Mouse (Mus musculus): Measurements from ENCODE around the gene Gm49369. TPM values are rescaled to one million over a fixed set of nuclear protein-coding genes. Genes with fewer than 3 reads are reported as not detected.

The Gm49369 gene
- polyA plus RNA-seq, 3 experiments from 2014 or later: 0.63 to 1.9 TPM; not detected in 1

DNA sequence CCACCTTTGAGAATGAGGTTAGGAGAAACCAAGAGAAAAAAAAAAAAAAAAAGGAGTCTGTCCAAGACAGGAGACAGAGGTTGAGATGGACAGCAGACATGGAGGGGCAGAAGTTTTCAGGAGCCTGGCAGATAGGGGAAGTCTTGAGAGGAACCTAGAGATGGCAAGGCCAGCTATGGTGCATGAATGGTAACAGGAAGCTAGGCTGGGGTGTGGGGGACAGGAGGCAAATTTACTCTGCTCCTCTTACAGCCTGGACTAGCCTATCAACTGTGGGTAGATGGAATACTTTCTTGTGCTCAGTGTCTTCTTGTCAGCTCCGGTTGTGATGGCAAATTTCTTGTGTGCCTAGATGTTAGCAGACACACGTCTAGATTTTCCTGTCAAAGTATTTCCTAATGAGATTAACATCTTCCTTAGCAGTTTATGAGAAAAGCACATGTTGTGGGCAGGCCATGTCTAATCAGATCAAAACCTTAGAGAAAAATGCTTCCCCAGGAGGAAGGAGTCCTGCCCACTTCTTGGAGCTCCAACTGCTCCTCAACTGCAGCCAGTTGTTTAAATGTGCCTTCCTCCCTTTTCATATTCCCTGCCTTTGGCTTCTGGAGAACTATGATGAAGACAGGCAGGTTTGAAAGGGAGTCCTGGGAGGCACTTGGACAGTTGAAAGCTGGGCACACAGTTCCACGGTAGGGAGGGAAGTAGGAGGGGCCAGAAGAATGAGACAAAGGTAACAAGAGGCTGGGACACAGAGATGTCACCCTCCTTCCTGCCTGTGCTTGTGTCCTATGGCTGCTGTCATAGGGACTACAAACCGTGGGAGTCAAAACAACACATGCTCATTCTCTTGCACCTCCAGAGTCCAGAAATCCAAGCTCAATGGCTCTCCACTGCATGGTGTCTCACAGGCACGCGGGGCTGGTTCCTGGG is 12.1 kb upstream of the Gm49369 start:
- no peak for ATAC-seq

- no peak for ATAC-seq
Measured at GRCm38 (mm10) chr7:142393191-142393590, 10.7 kb upstream of the Gm49369 start.

GRCm38 (mm10) chr7:142391609-142392008 is 9.1 kb upstream of the Gm49369 start:
- ATAC-seq: no peak

DNA sequence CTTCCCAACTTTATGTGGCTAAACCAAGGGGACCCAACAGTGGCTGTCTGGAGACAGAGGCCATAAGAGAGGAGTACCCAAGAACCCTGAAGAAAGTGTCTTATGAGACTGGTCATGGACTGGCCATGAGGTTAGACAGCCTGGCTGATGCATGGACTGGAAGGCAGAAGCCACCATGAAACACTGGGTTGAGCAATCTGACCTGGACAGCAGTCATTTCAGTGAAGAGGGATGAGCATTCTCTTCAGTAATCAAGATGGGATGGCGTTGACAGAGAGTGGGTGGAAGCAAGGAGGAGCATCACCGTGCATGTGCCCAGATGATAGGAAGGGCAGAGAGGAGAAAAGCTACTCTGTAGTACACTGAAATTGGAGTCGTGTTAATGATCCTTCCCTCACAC is 8.6 kb upstream of the Gm49369 start:
- no peak for ATAC-seq

GRCm38 (mm10) chr7:142389961-142390650 is 7.6 kb upstream of the Gm49369 start:
- ATAC-seq: no peak

DNA sequence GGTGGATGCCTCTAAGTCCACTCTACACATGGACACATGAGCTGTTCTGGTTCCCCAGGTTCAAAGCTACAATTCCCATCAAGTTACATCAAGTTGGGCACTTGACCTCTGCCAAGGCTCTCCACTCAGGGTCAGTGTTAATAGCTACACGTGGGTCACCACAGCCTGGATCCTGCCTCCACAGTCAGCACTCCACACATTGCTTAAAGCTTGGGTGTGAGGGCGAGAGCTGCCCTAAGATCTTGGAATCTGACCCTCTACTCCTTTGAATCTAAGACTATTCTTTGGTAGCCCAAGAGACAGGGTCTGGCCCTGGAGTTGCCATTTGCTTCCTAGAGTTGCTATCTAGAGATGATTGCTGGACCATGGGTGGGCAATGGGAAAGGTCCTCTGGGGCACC is 6.3 kb upstream of the Gm49369 start:
- no peak for ATAC-seq

- no peak for ATAC-seq
Measured at GRCm38 (mm10) chr7:142388198-142388597, 5.7 kb upstream of the Gm49369 start.

- ATAC-seq: peak; percentile 80
Measured at GRCm38 (mm10) chr7:142387419-142388148, 5.1 kb upstream of the Gm49369 start, which contains the start of gene Ctsd. Gene Ctsd, minus strand, starts transcription at chr7:142388038.

- no peak for ATAC-seq
Measured at GRCm38 (mm10) chr7:142386621-142387201, 4.2 kb upstream of the Gm49369 start.

DNA sequence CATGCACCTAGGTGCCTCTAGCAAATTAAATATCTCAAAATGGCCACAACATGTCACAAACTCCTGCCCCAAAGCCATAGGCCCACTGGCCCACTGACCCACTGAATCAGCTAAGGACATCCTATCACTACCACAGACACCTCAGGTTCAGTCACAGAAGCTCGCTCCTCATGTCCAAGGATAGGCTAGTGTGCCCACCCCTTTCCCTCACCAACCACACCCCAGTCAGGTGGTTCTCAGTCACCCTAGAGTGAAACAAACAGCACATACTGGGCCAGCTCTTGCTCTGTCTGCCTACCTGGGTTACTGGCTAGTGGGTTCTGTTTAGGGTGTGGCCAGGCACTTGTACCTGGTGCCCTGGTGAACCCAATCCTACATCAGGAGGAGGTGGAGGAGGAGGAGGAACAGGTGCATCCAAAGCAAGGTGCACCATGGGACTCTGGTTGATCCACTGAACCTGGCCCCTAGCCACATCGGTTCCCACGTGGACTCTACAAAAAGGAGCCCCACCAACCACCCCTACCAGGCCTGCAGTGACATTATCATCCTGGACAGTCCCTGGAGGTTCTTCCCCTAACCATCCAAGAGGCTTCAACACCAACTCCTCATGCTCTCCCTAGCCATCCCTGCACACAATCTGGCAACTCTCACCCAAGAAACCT is 3.4 kb upstream of the Gm49369 start:
- ATAC-seq: no peak

DNA sequence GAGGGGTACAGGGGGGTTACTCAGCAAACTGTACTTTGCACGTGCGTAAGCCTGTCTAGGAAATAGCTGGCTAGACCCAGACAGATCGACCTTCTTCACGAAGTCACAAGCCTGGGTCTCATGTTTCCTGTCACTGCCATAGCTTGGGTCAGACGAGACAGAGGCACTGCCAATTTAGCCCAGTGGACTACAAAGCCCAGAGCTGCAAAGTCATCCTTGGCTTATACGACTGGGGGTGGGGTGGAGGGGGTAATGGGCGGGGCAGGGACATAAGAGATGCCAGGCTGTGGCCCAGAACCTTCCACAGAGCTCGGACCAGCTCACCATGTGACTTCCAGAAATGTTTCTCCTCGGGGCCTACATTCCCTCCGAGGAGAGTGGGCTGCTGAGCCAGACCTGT is 1.8 kb upstream of the Gm49369 start:
- ATAC-seq: no peak

DNA sequence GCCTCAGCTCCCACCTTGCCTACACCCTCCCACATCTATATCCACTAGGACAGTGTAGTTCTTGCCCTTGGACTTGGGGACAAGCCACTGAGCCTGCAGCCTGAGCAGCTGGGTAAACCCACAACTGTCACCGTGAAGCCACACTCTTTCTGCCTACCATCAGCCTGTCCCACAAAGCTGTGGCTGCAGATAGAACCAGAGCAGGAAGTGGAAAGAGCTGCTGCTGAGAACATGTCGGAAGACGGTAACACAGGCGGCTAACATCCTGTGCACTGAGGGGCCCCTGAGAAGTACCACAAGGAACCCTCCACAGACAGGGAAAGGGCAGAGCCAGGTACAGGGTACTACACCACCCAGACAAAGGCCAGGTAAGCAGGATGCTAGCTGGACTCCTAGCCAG is 1.3 kb downstream of the Gm49369 start:
- peak; percentile 89 for ATAC-seq

DNA sequence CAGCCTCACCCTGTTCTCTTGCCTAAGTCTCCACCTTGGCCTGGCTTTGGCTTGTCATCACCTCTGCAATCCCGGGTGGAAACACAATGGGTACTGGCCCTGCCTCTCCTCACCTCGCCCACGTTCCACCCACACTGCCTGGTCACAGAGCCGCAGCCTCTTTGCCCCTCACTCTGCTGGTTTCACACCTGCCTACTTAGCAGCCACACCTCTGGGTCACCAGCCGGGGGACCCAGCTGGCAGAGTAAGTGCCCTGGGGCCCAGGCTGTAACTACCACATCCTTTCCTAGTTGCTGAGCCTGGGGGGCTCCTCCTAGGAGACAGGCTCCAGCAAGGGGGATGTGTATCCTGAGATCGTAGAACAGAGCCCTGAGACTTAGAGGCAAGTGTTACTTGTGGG is 3.3 kb downstream of the Gm49369 start:
- no peak for ATAC-seq

DNA sequence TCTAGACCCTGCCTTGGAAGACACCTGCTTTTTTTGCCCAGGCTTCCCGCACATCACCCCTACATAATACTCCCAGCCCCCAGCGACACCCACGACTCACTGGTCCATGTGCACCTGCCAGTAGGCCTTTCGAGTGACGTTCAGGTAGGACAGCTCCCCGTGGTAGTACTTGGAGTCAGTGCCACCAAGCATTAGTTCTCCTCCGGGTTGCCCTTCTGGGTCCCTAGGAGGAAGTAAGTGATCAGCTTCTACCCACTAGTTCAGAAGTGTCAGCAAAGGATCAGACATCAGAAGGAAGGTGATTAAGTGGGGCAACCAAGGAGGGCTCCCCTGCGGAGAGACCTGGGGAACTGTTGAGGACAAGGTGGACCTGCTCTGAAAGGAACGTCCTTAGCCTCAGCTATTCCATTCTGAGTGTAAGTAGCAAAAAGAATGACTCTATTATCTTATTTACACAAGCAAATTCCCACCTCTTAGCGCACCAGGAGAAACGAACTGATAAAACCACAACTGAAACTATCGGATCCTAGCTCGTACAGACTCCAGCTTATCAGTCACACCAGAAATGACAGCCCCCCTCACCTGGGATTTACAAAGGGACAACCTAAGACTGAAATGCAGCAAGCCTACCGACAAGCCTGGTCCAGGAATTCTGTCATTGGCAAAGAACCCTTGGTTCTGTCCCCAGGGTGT is 5.1 kb downstream of the Gm49369 start:
- ATAC-seq: no peak

DNA sequence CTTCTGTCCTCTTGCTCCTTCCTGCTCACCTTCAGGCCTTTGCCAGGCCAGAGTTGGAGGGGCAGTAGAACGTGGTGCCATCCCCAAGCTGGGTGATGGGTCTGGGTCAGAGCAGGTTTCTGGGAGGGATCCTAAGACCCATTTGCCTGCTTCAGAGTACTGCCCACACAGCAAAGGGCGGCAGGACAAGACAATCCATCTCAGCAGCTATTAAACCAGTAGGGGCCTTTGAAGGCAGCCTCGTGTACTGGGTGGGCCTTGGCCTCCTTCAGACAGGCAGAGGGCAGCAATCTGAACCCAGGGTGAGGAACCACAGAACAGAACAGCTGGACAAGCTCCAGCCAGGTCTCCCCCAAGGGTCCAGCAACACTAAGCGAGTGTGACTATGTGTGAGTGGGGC is 6.4 kb downstream of the Gm49369 start:
- no peak for ATAC-seq

DNA sequence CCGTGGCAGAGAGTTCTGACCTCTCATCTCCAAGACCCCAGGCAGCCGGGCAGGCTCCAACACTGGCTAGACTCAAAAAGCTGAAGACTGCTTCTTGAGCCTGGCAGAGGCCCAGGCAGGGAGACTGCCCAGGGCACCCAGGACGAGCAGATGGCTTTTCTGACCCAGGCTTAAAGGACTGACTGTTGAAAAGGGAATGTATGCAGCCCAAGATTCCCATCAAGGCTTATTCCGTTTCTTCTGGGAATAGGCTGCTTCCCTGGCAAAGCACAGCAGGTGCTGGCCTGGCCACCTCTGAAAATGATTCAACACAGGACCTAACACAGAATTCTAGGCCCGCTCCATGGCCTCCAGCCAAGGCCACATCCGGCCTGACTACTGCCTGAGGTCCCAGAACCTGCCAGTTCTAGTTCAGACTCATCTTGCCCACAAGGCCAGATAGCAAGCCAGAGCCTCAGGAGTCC is 7.2 kb downstream of the Gm49369 start:
- no peak for ATAC-seq

DNA sequence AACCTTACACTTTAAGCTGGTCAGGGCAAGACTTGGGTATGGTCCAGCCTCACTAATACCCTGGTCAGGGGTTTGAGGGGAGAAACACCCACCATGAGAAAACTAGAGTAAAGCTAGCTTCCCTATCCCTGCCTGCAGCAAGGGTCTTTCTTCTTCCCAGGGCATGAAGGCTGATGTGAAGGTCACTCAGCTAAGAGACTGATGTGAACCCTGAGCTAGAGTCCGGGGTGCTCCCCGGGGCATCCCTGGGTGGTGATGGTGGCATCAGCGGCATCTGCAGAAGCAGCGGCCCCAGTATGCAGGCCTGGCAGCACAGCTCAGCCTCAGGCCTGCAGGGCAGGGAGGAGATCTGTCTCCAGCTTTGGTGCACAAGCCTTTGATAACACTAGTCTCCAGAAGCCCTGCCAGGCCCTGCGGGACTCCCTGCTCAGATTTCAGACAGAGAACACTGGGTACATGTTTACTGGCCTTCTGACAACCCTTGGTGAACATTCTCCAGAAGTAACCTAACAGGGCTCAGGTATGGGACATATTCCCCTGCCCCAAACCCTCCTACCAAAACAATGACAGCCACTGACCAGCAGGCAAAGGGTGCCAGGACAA is 8.0 kb downstream of the Gm49369 start:
- no peak for ATAC-seq

DNA sequence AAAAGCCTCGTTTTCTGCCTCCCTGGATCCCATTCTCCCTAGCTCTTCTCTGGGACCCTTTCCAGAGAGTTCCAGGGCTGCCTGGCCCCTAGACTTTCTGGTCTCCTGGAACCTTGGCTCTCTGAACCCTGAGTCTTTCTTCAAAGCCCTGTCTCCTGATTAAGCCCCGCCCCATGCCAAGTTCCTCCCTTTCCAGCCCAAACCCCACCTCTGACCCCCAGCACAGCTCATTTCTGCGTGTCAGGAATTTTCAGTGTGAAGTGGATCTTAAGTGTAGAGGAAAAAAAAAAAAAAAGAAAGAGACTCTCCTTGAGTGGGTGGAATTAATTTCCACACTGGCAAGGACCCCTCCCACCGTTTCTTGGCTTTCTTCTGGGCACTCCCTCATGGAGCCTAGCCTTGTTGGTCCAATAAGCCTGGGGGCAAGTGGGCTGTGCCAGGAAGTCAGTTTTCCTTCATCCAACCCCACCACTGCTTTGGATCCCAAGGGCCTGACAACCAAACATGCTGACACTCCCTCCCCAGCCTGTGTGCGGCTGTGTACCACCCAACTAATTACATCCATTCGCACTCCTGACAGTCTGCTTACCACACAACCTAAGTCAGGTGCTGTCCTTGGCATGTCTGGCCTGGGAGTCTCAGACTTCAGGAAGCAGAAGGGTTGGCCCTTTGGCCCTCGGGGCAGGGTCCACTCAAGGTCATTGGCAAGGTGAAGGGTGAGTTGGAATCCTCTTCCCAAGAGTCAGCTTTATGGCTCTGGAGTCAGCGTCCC is 8.6 kb downstream of the Gm49369 start, which contains the start of gene Ifitm10:
Gene Ifitm10 (minus strand): TSS at position 113 of the 772 bp plus-strand sequence.
- ATAC-seq: no peak

GRCm38 (mm10) chr7:142373039-142373438 is 9.4 kb downstream of the Gm49369 start:
- no peak for ATAC-seq
